Mouse (Mus musculus): Measurements from ENCODE around the gene Tmem80.

Tmem80 gene

GRCm38 (mm10) chr7:141319446-141319845 lies 8.1 kb upstream of the Tmem80 start:
- DNase-seq (ENCODE audit: extremely low spot score, low read depth, low spot score), result no peak

DNA sequence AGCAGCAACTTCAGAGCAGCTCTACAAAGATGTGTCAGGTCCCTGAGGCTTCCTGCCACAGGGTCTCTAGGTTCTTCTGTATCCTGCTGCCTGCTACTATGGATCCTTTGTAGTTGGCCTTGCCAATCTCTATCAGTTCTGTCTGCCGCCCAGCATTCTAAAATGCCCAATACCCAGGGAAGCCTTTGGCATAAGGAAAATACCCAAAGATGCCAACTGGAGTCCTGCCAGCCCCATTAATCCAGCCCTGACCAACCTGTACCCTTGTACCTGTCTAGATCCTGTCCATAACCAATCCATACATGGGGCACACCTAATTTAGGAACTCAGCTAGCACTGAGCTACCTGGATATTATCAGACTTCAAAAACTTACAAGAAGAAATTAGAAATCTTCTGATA lies 2.9 kb upstream of the Tmem80 start:
- DNase-seq (ENCODE audit: extremely low spot score, low read depth, low spot score), result no peak

- no peak for DNase-seq (ENCODE audit: extremely low spot score, low read depth, low spot score)
Measured at GRCm38 (mm10) chr7:141326546-141327446, 743 bp upstream of the Tmem80 start.

DNA sequence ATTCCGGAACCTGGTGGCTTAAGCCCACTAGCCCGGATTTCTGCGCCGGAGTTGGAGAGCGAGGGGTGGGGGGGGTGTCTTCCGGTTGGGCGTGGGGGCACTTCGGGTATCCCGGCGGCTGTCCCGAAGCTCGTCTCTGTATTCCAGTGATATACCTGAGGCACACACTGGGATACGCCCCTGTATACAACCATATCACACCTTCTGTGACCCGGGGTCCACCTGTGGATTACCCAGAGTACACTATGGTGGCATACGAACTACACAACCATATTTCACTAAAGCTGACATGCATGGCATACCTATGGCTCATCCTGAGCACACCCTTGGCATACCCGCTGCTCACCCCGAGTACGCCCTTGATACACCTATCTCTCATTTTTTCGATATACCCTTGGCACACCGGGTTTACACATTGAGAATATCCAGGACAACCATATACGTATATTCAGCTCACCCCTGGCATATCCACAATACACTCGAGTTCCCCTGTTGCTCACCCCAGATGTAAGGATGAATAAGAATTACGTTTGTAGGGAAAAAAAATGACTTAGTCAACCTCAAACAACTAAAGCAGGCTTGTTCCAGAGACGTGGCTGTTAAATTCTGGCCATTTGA lies 943 bp downstream of the Tmem80 start:
- no peak for DNase-seq (ENCODE audit: extremely low spot score, low read depth, low spot score)

DNA sequence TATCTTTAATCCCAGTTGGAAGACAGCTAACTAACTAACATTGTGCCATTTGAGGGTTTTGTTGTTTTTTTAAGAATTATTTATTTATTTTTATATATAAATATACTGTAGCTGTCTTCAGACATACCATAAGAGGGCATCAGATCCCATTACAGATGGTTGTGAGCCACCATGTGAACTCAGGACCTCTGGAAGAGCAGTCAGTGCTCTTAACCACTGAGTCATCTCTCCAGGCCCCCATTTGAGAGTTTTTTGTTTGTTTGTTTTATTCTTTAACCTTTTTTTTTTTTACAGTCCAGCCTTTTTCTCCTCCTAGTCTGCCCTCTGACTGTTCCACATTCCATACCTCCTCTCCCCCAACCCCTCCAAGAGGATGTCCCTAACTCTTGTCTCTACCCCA lies 3.2 kb downstream of the Tmem80 start:
- DNase-seq (ENCODE audit: extremely low spot score, low read depth, low spot score), result no peak

- no peak for DNase-seq (ENCODE audit: extremely low spot score, low read depth, low spot score)
Measured at GRCm38 (mm10) chr7:141331990-141332389, 4.5 kb downstream of the Tmem80 start.

GRCm38 (mm10) chr7:141335044-141335579 lies 7.6 kb downstream of the Tmem80 start:
- no peak for DNase-seq (ENCODE audit: extremely low spot score, low read depth, low spot score)

DNA sequence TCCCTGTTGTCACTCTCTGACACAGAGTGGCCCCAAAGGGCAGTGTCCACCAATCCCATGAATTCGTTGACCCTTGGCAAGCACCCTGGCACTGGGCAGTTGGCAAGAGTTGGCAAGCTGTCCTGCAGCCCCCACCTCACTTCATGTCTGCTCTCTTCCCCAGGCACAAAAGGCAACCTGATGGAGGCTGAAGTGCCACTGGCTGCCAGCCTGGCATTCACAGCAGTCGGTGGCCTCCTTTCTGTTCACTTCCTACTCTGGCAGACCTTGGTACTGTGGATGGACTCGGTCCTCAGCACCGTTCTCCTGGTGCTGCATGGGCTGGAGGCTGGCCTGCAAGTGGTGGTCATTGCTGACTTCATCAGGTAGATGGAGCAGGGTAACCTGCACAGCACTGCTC lies 8.1 kb downstream of the Tmem80 start:
- no peak for DNase-seq (ENCODE audit: extremely low spot score, low read depth, low spot score)

DNA sequence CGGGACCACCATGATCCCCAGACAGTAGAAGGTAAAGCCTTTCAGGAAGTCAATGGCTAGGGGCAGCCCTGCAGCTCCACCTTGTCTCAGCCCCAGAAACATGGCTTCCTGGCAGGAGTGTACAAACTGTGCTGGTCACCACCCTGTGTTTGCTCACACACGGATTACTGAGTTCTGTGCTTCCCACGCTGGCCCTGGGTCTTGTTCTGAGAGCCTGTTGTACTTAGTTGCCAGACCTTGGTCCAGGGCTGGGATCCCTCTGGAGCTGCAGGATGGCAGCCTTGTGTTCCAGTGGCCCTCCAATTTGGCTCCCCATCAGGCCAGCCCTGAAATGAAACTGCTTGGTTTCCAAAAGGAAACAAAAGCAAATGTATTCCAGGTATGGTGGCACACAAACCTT lies 8.8 kb downstream of the Tmem80 start:
- DNase-seq (ENCODE audit: extremely low spot score, low read depth, low spot score), result no peak

DNA sequence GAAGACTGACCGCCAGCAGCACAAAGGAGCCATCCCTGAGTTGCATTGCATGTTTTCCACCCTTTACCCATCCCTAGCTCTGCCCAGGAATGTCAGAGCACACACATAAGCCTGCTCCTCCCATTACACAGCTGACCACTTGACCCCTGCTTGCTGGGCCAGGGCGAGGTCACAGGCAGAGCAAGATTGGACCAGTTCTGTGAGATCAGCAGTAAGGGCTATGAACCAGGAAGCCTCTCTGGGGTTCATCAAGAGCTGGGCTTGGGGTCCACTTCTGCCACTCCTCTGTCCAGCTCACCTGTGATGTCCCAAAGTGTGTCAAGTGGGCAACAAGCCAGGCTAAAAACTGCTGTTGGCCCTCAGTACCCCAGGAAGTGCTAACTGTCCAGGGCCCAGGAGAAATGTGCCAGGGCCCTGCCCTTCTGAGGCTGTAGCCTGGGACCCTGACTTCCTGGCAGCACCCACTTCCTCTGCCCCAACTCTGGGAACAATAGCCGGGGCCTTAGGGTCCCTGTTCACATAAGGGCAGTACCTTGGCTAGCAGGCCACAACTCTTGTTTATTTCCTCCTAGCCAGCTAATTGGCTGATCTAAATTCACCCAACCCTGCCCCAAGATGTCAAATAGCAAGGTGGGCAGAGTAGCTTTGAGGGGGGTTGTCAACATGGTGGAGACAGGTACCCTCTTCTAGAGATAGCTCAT lies 10.3 kb downstream of the Tmem80 start:
- no peak for DNase-seq (ENCODE audit: extremely low spot score, low read depth, low spot score)

- no peak for DNase-seq (ENCODE audit: extremely low spot score, low read depth, low spot score)
Measured at GRCm38 (mm10) chr7:141338576-141339131, 11.1 kb downstream of the Tmem80 start, which contains the start of gene Eps8l2. Gene Eps8l2, plus strand, starts transcription at chr7:141338880.

GRCm38 (mm10) chr7:141339215-141339920 lies 11.8 kb downstream of the Tmem80 start:
- no peak for DNase-seq (ENCODE audit: extremely low spot score, low read depth, low spot score)

DNA sequence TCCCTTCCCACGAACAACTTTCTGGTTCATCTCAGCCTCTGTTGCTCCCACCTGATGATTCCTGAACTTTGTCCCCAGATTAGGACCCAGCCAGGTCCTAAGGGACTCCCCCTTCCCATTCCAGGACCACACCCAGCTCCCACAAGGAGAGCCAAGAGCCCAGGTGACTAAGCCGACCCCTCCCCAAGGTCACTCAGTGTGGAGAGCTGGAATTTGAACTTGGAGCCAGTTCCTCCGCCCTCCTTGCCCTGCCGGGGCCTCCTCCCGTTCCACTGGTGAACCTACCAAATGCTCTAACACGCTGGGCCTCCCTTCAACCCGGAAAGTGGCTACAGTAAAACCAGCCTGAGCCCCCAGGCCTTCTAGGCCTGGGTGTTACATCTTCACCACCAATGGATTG lies 12.5 kb downstream of the Tmem80 start:
- DNase-seq (ENCODE audit: extremely low spot score, low read depth, low spot score), result no peak

GRCm38 (mm10) chr7:141340476-141340875 lies 12.9 kb downstream of the Tmem80 start:
- DNase-seq (ENCODE audit: extremely low spot score, low read depth, low spot score), result no peak

DNA sequence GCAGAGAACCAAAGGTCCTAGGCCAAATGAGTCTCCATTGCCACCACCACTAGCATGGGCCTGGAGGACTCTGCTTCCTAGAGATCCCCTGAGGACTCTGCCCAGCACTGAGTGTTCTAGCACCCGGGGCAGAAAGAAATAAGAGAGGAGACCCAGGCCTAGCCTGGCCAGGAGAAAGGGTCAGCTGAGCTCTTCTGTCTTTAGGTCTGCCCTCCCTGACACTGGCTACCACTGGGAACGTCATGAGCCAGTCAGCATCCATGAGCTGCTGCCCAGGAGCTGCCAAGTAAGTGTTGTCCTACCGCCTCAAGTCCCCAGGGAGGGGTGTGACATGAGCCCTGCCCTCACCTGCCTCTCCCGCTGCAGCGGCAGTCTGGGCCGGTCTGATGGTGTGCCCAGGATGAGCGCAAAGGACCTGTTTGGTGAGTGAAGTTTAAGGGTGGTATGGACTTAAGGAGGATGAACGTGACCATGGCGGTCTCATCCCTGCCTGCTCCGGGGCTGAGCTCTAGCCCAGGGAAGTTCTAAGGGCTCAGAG lies 14.2 kb downstream of the Tmem80 start:
- no peak for DNase-seq (ENCODE audit: extremely low spot score, low read depth, low spot score)

- DNase-seq (ENCODE audit: extremely low spot score, low read depth, low spot score), result no peak
Measured at GRCm38 (mm10) chr7:141343230-141343629, 15.7 kb downstream of the Tmem80 start.

- DNase-seq (ENCODE audit: extremely low spot score, low read depth, low spot score), result no peak
Measured at GRCm38 (mm10) chr7:141343696-141344095, 16.2 kb downstream of the Tmem80 start.

DNA sequence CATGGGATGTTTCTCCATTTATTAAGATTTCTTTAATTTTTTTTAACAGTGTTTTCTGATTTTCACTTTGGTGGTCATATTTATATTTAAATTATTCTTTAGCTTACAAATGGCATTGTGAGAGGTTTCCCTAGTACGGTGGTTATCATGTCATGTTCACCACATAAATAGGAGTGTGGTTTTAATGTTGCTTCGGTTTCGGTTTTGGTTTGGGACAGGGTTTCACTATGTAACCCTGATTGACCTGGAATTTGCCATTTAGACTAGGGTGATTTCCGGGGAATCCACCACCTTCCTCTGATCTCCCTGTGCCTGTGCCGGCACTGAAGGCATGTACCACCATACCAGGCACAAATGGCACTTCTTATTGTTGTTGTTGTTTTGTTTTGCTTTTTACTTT lies 17.2 kb downstream of the Tmem80 start:
- no peak for DNase-seq (ENCODE audit: extremely low spot score, low read depth, low spot score)

DNA sequence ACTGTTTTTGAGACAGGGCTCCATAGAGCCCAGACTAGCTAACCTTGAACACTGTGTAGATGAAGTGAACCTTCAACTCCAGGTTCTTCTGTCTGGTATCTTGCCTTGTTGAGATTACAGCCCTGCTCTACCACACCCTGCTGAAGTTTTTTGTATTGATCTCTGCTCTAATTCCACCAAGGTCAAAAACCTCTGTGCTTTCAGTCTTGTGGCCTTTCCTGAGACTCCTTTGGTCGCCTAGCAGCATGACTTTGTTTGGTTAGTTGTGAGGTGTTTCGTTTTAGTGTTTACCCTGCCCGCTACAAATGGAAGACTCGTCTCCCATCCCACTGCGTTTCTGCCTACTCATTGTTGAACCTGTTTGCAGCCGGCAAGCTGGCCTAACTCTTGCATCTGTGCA lies 23.5 kb downstream of the Tmem80 start:
- no peak for DNase-seq (ENCODE audit: extremely low spot score, low read depth, low spot score)

DNA sequence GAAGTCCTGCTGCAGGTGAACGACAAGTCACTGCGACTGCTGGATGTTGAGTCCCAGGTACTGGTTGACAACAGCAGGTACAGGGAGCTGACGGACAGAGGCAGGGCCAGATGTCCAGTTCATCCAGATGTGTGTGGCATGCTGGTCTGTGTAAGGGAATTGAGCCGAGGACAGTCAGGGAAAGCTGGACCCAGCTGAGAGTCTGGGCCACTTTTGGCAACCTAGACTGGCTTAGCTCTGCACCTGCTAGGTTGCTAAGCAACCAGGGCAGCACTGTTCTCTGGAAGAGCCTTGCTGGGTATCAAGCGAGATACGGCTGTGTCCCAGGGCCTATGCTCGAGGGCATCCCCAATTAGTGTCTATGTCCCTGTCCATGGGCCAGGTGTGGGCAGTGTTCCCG lies 27.5 kb downstream of the Tmem80 start:
- DNase-seq (ENCODE audit: extremely low spot score, low read depth, low spot score), result no peak

All from hindlimb bud, embryonic 11.5 days (tissue).